ENCODE assay signal across 9 mouse cellular contexts in genomic region chrX:81073834-81074233, GRCm38 (mm10). TPM values are rescaled to one million over a fixed set of nuclear protein-coding genes. Genes with fewer than 3 reads are reported as not detected.
DNase-seq lines count a peak whose midpoint lies in the region; ATAC-seq and TF ChIP-seq lines count a peak whose summit lies in the region.
"Had no signal": no experiment of that assay in that cellular context is flagged by ENCODE, and none has a peak within 500 bp of the region (broad histone marks: within the 10 kb centered on the region; RNA-seq: fewer than 3 reads in every experiment).

No protein-coding gene starts in this region.

- H3K9ac ChIP-seq in heart, embryonic 12.5 days: no peak overlapping the region
- no peak overlapping the region for H3K9ac ChIP-seq in stomach, embryonic 14.5 days (replicated peaks; ENCODE audit: low read depth, low read length)
- no peak overlapping the region for H3K9ac ChIP-seq in stomach, postnatal 0 days (ENCODE audit: low read length)
- no peak overlapping the region for H3K9ac ChIP-seq in stomach, embryonic 16.5 days (ENCODE audit: low read length)

- no peak for TF ChIP-seq CTCF in stomach, postnatal 0 days (IDR thresholded peaks at IDR 0.05; ENCODE audit: low read depth)

- no peaks in the 10 kb centered on the region for H3K36me3 ChIP-seq in heart, embryonic 12.5 days
- H3K36me3 ChIP-seq in stomach, embryonic 14.5 days (ENCODE audit: control insufficient read depth, insufficient read depth, low read length): no peaks in the 10 kb centered on the region
- H3K36me3 ChIP-seq in stomach, postnatal 0 days (ENCODE audit: control insufficient read depth, insufficient read depth, low read length): no peaks in the 10 kb centered on the region
- H3K36me3 ChIP-seq in limb, embryonic 10.5 days: no peaks in the 10 kb centered on the region
- H3K36me3 ChIP-seq in stomach, embryonic 16.5 days (ENCODE audit: control insufficient read depth, insufficient read depth, low read length): no peaks in the 10 kb centered on the region

- 24% methylated on average over 4 of the region's 4 CpGs for WGBS in heart, embryonic 12.5 days
- WGBS in stomach, embryonic 14.5 days: 72% methylated on average over 4 of the region's 4 CpGs
- WGBS in stomach, postnatal 0 days: 37% methylated on average over 4 of the region's 4 CpGs
- 64% methylated on average over 4 of the region's 4 CpGs for WGBS in limb, embryonic 10.5 days
- WGBS in stomach, embryonic 16.5 days: 58% methylated on average over 4 of the region's 4 CpGs

- TF ChIP-seq EP300 in stomach, postnatal 0 days (optimal IDR thresholded peaks at IDR 0.05): no peak

- no peaks in the 10 kb centered on the region for H3K9me3 ChIP-seq in heart, embryonic 12.5 days (replicated peaks)
- H3K9me3 ChIP-seq in stomach, embryonic 14.5 days (ENCODE audit: control insufficient read depth, low read depth, low read length): no peaks in the 10 kb centered on the region
- no peaks in the 10 kb centered on the region for H3K9me3 ChIP-seq in stomach, postnatal 0 days (ENCODE audit: control insufficient read depth, low read length)
- no peaks in the 10 kb centered on the region for H3K9me3 ChIP-seq in limb, embryonic 10.5 days (replicated peaks)
- H3K9me3 ChIP-seq in stomach, embryonic 16.5 days (replicated peaks; ENCODE audit: control insufficient read depth, low read length): no peaks in the 10 kb centered on the region

- H3K27me3 ChIP-seq in heart, embryonic 12.5 days (replicated peaks): no peaks in the 10 kb centered on the region
- no peaks in the 10 kb centered on the region for H3K27me3 ChIP-seq in stomach, embryonic 14.5 days (ENCODE audit: control insufficient read depth, insufficient read depth, low read length)
- no peaks in the 10 kb centered on the region for H3K27me3 ChIP-seq in stomach, postnatal 0 days (ENCODE audit: control insufficient read depth, insufficient read depth, low read length)
- H3K27me3 ChIP-seq in limb, embryonic 10.5 days (ENCODE audit: low read depth, poor library complexity, severe bottlenecking): peaks cover 10% of the 10 kb centered on the region; the same call in 1 of the 2 replicates
- H3K27me3 ChIP-seq in stomach, embryonic 16.5 days (ENCODE audit: control insufficient read depth, insufficient read depth, low read length): no peaks in the 10 kb centered on the region

- H3K4me3 ChIP-seq in heart, embryonic 12.5 days: no peak overlapping the region
- no peak overlapping the region for H3K4me3 ChIP-seq in stomach, embryonic 14.5 days (ENCODE audit: low read depth, low read length)
- H3K4me3 ChIP-seq in stomach, postnatal 0 days (ENCODE audit: low read depth, low read length): no peak overlapping the region
- H3K4me3 ChIP-seq in limb, embryonic 10.5 days: peak overlapping the region; percentile 63
- H3K4me3 ChIP-seq in stomach, embryonic 16.5 days (replicated peaks; ENCODE audit: low read length): no peak overlapping the region

- H3K27ac ChIP-seq in heart, embryonic 12.5 days (ENCODE audit: poor library complexity, severe bottlenecking): no peak overlapping the region
- no peak overlapping the region for H3K27ac ChIP-seq in stomach, embryonic 14.5 days (ENCODE audit: low read length)
- H3K27ac ChIP-seq in stomach, postnatal 0 days (replicated peaks): no peak overlapping the region
- no peak overlapping the region for H3K27ac ChIP-seq in limb, embryonic 10.5 days
- H3K27ac ChIP-seq in stomach, embryonic 16.5 days (ENCODE audit: low read length): no peak overlapping the region

- ATAC-seq in heart, embryonic 12.5 days (ENCODE audit: insufficient number of reproducible peaks, low FRiP score): no peak
- no peak for ATAC-seq in stomach, embryonic 14.5 days (ENCODE audit: insufficient number of reproducible peaks, insufficient read depth, low FRiP score, low read depth)
- ATAC-seq in stomach, postnatal 0 days (ENCODE audit: low FRiP score, low TSS enrichment): no peak
- ATAC-seq in stomach, embryonic 16.5 days (ENCODE audit: insufficient read depth, low FRiP score): no peak

- no peak for DNase-seq in heart, adult 9 months (ENCODE audit: low spot score in 2 of 2)
- DNase-seq in stomach, postnatal 0 days (ENCODE audit: low spot score): no peak
- DNase-seq in limb, embryonic 10.5 days (ENCODE audit: low spot score): no peak
- no peak for DNase-seq in thymus, postnatal 36 days
- no peak for DNase-seq in left cerebral cortex, adult 9 months (ENCODE audit: low spot score in 2 of 2)
- DNase-seq: cerebellum, adult 8-10 months had no signal

- H3K4me2 ChIP-seq in heart, embryonic 12.5 days: peak overlapping the region; percentile 38
- 0 out of 2 replicates have a peak overlapping the region, but pooled peaks have one; percentile 40 for H3K4me2 ChIP-seq in stomach, embryonic 14.5 days (replicated peaks; ENCODE audit: low read depth, low read length)
- no peak overlapping the region for H3K4me2 ChIP-seq in stomach, postnatal 0 days (replicated peaks; ENCODE audit: low read depth)
- peak overlapping the region; percentile 32; the same call in 1 of the 2 replicates for H3K4me2 ChIP-seq in stomach, embryonic 16.5 days (ENCODE audit: low read depth, low read length)

- H3K4me1 ChIP-seq in heart, embryonic 12.5 days (replicated peaks): no peaks in the 10 kb centered on the region
- H3K4me1 ChIP-seq in stomach, embryonic 14.5 days (ENCODE audit: control insufficient read depth, insufficient read depth, low read length): no peaks in the 10 kb centered on the region
- no peaks in the 10 kb centered on the region for H3K4me1 ChIP-seq in stomach, postnatal 0 days (replicated peaks; ENCODE audit: control insufficient read depth, insufficient read depth)
- no peaks in the 10 kb centered on the region for H3K4me1 ChIP-seq in limb, embryonic 10.5 days
- no peaks in the 10 kb centered on the region for H3K4me1 ChIP-seq in stomach, embryonic 16.5 days (ENCODE audit: control insufficient read depth, insufficient read depth, low read length)

RNA-seq across cellular contexts. Expression of gene Tmem47, which starts 3.3 kb away (rescaled TPM):
- 25.4 and 27.0 TPM in 2 replicates for polyA plus RNA-seq in heart, embryonic 12.5 days (2016; fragmentation: Nextera tagmentation; extraction: Ambion mirVana)
- polyA plus RNA-seq in stomach, embryonic 14.5 days (2014; fragmentation: Nextera tagmentation; extraction: Ambion mirVana): 25.9 and 31.0 TPM in 2 replicates
- polyA plus RNA-seq in stomach, postnatal 0 days (2015; fragmentation: Nextera tagmentation; extraction: Ambion mirVana): 6.4 and 7.3 TPM in 2 replicates
- 26.7 and 30.6 TPM in 2 replicates for polyA plus RNA-seq in limb, embryonic 10.5 days (2016; fragmentation: Nextera tagmentation; extraction: Ambion mirVana)
- polyA plus RNA-seq in stomach, embryonic 16.5 days (2015; fragmentation: Nextera tagmentation; extraction: Ambion mirVana): 16.6 and 17.5 TPM in 2 replicates
